Mouse (Mus musculus) regulatory T cell (primary cell): Measurements from ENCODE around the gene Agbl3.

Source experiments
- in situ Hi-C: fragments of 300-600 bp; cut with MboI, MseI; formaldehyde crosslinking; loops from one replicate; pipeline ENCODE4 v1.15.1; 2025; ENCODE audit warnings: high pct_unique_total_duplicates

The Agbl3 gene

DNA sequence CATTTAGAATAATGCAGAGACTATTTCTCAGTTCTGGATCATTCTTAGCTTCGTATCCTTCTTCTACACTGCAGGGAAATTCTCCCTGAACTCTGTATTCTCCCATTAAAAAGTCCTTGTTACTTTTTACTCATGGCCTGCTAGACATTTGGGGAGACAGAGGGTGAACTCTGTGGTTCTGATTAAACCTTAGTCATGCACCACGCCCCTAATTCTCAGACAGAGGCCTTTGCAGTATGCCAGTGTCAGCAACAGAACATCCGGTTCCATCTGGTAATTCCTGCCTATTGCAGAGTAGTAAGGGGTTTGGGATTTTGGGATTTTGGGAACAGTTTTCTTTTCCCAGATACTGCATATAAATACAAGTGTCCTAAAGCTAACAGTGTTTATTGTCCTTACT, 16.6 kb downstream of the Agbl3 start:
- in situ Hi-C loops: no loop called here

DNA sequence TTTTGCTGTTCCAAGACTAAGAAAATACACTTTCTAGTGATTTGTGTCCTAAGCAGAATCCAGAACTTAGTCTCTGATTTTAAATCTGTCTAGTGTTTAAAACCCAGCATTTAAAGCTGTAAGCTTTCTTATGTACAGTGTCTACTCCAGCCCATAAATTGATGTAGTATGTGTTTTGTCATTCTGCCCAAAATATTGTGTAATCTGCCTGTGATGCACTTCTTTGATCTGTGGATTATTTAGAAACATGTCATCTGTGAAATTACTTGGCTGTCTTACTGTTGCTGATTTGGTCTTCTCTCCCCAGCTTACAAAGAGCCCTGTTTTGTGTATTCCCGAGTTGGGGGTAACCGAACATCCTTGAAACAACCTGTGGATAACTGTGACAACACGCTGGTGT, 17.7 kb downstream of the Agbl3 start:
- in situ Hi-C loops: no loop called here

DNA sequence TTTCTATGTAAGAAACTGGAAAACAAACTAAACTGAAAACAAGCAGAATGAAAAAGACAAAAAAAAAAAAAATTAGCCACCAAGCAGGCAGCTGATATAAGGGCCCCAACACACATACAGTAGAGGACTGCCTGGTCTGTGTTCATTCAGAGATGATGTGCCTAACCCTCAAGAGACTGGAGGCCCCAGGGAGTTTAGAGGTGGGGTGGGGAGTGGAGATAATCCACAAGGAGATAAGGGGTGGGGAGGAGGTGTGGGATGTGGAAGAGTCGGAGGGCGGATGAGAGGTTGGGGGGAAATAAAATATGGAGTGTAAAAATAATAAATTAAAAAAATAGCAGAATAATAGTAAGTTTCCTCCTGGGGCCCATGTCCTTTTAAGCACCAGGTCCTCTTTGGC, 25.4 kb downstream of the Agbl3 start:
- in situ Hi-C loops: no loop called here

DNA sequence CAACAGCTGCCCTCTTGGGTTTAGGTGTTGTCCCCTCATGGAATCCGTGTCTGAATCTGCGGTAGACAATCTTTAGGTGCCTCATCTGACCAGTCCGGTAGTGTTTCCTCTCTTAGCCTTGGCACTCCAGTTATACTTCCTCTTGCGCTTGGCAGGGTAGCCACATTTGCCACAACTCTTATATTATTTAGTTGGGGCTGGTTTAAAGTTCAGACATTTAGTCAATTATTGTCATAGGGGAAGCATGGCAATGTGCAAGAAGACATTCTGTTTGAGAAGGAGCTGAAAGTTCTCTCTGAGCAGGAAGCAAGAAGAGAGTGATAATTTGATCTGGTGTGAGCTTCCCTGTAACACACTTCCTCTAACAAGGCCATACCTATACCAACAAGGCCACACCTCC, 30.4 kb downstream of the Agbl3 start:
- in situ Hi-C loops: no loop called here

DNA sequence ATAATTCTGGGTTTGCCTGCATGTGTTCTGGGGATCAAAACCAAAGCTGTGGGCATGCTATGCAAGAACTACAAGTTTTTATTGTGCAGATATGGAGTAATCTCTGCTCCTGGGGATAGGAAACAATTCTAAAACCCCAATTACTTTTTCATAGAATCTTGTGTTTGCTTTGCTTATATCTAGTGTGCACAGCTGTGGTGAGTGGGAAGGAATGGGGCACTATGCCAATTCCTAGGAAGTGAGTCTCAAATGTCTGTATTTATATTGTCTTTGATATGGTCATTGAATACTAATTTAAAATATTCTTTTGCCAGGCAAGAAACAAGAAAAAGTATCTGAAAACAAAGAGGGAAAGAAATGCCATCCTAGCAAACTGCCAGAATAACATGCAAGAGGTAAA, 44.2 kb downstream of the Agbl3 start:
- in situ Hi-C loops: no loop called here

DNA sequence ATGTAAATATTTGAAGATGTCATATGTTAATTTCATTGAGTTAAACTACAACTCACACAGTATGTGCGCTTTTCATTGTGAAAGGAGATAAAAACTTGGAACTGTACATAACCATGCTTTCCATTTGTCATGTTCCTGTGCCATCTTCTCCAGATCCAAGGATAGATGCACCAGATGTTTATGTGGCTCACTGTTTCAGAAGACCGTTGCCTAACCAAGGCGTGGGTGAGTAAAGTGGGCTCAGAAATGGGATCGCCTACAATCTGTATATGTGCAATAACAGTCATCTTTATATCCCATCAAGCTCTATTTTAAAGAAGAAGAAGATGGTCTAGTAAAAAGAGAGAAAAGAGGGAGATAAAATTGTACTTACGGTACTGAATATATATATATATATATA, 52.1 kb downstream of the Agbl3 start:
- in situ Hi-C loops: no loop called here

DNA sequence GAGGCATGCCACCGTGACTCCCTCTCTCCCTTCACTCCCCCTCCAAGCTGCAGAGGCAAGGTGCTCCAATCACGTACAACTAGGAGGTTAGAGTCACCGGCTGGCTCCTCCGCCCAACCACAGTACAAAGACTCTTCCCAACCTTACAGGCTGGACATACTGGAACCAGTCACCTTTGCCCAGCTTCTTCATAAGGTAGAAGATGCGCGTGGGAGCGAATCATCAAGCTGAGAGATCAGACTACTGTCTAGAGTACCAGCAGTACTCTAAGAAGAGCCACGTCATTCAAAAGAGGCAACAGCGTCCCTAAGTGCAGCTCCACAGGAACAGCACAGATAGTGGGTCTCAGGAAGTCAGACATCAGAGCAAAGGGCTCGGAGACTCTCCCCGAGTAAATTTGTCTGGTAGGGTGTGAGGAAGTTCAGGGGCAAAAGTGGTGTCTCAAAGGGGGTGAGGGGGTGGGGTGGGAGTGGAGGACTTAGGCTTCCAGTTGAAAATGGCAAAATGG, 81.4 kb downstream of the Agbl3 start:
- in situ Hi-C loops: no loop called here

DNA sequence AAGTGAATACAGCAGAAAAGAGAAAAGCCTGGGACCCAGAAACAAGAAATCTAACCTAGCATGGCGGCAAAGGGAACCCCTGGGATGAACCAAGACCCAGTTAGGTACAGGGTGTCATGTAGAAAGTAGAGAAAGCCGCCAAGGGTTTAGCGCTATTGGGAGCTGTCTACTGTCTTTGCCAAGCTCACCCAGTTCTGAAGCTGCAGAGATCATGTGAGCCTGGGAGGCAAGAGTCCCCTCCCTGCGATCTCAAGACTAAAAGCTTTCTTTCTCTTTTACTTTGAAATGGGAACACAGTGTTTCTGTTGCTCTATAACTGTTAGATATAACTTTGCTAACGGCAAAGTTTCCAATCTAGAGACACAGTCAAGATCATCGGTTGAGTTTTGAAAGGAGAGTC, 82.1 kb downstream of the Agbl3 start:
- in situ Hi-C loops: no loop called here

DNA sequence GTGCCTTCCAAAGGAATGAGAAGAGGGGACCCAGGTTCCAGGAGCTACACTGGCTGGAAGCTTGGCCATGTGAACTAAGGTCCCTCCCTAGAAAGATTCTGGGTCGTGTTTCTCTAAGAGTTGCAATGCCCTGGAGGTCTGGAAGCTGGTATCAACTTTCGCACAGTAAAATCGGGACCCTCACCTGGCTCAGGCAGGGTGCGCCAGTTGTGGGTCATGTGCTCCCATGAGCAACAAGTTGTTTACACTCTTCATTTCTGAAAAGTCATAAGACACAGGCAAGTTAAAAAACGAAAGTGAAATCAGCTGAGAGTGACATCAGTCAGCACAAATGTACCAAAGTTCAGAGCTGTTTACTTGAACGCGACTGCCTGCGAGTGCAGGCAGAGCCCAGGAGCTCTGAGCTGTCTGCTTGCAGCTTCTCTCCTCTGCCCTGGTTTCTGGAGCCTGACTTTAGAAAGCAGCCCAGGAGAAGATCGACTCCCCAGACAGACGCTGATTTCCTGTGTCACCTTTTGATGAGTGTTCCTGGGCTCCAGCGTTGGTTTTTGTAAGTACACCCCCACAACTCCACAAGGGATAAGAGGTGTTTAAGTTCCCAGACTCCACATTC, 82.7 kb downstream of the Agbl3 start, which contains the start of gene Tmem140:
Gene Tmem140 (plus strand): TSS at position 356 of the 613 bp plus-strand sequence.
- in situ Hi-C loops: no loop called here

DNA sequence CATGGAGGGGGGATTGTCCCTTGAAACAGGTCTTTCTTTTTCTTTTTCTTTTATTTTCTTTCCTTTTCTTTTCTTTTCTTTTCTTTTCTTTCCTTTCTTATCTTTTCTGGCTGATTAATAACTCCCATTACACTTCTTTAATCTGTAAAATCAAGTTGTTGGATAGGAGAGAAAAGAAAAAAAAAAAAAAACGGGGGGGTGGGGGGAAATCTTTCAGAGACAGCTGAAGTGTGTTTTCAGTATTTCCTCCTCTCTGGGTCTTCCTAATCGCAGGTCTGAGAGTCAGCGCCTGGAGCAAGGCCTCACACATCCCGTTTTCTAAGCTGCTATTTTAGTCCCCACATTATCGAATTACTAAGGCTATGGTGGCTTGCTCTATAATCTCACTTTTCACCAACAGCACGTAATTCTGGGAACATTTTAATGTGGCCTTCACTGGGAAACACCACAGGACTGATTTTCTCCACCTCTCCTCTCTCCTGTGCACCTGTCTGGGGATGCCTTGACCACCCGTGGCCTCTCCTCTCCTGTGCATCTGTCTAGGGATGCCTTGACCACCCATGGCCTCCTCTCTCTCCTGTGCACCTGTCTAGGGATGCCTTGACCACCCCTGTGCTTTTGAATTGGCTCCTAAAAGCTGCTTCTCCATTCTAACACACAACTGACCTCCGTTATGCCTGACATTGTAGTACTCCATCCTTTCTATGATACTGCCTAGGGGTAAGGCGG, 83.7 kb downstream of the Agbl3 start:
- in situ Hi-C loops: no loop called here

DNA sequence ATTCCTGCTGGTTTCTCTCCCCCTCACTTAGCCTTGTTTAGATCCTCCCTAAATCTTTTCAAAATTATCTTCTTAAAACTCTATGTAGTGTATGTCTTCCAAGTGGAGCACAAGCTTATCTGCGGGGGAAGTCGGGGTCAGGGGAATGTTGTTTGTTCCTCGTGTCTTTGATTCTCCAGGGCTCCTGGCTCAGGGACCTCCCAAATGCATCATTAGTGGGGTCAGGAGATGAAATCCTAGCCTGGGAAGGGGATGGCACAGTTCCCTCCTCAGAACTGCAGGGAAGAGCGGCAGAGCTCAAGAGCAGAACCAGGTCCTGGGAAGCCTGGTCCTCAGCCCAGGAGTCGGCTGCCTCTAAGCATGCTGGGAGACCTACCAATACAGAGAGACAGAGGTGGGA, 85.0 kb downstream of the Agbl3 start:
- in situ Hi-C loops: no loop called here

DNA sequence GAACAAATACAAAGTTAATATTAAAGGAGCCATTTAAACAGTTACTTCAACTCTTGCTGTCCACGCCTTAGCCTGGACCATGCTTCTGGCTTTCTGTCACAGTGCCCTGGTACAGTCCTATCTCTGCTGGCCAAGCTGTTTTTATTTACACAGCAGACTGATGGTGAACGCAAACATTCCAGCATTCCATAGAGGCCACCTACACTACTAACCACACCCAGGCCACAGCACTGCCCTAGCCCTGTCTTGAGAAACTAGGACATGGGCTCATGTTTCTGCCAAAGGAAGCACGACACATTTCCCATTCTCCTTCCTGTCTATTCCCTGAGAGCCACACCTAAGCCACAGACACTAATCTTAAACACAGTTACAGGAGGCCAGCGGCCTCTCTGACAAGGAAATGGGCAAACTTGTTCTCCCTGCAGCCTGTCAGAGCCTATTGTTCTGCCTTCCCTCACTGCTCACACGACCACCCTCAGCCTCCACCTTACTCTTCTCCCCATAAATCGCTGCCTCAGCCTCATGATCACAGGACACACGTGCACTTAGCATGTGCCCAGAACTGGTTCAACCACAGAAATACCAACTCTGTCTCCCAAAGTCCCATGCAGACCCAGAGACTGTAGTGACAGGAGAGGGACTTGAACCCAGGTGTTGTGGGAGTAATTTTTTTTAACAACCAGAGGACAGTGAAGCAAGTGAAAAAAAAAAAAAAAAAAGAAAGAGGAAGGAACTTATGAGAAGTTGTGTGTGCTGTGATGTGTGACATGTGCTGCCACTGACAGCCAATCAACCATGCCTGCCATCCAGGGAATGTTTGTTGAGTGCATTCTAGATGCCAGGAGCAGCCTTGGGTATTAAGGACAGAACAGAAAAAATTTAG, 85.7 kb downstream of the Agbl3 start:
- in situ Hi-C loops: no loop called here

DNA sequence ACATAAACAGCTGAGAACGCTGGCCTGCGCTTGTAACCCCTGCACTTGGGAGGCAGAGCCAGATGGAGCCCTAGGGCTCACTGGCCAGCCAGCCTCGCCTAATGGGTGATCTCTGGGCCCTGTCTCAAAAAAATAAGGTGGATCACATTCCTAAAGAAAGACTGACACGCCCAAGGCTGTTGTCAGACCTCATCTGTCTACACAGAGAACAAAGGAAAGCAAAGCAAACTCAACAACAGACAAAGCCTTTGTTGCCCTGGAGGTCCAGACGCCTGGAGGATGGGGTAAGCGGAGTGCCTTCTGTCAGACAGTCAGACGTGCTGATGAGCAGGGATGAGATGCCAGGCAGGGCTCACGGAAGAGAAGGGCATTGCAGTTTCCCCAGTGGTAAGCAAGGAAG, 86.6 kb downstream of the Agbl3 start:
- in situ Hi-C loops: no loop called here

DNA sequence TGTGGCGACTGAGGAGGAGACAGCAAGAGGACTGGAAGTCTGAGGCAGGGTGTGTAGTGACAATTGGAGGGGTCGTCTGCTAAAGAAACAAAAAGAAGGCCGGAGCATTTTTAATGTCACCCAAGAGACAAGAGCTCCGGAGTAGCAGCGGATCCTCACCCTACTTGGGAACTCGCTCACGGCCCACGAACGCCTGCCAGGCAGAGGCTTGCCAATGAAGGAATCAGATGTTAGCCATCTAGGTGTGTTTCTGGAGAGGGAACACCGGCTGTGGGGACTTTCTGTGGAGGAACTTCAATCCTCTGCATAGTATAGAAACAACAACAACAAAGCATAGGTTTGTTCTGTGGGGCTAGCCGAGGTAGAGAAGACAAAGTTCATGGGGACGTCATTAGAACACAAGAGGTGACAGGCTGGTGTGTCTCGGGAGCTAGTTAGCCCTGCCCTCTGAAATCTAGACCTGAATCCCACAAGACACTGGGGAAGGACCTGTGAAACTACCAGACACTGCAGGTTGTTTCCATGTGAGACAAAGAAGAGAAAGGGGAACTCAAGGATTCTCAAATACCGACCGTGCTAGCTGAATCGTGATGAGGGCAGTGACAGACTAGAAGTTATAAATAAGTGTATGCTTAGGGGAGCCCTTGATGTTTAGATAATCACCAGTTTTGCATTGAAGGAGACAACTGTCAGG, 87.2 kb downstream of the Agbl3 start:
- in situ Hi-C loops: no loop called here

DNA sequence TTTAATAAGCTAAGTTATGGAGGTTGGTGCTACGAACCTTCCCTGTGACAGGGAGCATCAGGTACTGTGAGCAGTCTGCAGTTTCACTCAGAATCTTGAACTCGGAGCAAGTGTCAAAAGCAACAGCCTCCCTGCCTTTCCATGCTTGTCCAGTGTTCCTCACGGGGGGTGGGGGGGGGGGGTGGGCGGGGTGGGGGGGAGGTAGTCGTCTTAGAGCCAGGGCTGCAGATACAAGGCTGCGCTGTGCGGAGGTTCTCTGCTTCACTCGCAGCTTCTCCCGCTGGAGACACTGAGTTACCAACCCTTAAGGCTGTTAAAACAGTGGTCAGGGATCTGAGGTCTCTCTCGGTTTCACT, 87.7 kb downstream of the Agbl3 start:
- in situ Hi-C loops: no loop called here

DNA sequence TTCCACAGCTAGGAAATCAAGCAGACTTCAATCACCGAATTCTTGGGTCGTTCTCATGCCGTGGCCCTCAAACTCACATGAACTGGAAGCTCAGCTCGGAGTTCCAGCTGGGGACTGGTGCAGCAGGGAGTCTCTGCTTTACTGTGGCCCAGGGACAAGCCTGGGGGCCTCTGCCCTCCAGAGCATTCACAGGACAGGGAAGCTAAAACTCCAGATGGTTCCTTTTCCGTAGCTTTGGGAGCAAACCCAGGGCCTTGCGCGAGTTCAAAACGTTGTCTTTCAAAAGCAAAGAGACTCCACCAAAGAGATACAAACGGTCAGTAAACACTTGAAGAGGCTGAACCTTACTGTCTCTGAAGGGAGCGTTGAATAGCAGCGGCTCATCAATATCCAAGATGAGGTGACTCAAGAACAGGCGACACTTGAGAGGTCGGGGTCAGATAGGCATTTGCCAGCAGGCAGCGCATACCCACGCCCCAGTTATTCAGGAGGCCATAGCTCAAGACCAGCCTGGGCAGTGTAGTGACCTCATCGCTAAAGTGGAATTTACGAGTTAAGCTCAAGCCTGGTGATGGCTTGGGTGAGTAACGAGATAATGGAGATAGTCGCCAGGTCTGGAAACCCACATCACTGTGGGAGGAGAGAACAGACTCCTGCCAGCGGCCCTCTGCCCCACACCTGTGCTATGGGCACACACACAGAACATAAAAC, 88.4 kb downstream of the Agbl3 start:
- in situ Hi-C loops: no loop called here

DNA sequence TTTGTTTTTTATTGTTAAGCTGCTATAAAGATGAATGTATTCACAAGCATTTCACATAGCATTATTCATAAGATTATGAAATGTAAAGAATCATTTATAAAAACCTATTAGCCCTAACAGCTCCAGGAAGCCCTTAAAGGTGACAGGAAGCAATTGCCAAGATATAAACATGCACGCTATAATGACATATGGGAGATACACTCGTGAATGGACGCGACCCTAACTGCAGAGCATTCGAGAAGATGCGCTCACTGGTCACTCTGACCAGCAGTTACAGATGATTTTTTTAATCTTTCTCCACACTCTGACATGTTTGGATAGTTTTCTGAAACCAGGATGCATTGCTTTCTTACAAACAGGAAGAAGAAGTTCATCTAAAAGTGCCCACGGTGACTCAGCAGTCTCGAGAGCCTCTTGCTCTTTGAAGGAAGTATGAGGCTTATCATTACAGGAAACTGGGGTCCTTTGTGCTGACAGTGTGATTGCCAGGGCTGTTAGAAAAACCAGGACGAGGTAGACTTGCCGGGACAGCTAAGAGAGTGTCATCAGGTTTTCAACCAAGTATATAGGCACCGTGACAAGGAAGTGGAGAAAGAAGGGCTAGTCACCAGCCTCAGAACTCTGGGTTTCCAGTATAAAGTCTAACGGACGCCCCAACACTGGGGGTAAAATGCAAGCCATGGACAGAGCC, 89.1 kb downstream of the Agbl3 start:
- in situ Hi-C loops: no loop called here

DNA sequence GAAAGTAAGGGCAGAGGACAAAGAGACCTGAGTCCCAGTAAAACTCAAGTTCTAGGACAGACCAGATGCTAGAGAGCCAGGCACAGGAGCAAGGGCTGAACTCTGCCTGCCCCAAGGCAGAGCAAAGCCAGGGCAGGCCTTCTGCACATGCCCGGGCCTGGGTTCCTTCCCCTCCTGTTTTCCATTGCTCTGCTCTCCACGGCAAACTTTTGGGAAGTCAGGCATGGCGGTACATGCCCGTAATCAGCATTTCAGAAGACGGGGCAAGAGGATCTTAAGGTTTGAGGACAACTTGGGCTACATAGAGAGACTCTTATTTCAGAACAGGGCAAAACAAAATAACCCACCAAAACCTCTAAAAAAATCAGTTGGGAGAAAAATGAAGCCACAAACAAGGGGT, 89.9 kb downstream of the Agbl3 start:
- in situ Hi-C loops: no loop called here

DNA sequence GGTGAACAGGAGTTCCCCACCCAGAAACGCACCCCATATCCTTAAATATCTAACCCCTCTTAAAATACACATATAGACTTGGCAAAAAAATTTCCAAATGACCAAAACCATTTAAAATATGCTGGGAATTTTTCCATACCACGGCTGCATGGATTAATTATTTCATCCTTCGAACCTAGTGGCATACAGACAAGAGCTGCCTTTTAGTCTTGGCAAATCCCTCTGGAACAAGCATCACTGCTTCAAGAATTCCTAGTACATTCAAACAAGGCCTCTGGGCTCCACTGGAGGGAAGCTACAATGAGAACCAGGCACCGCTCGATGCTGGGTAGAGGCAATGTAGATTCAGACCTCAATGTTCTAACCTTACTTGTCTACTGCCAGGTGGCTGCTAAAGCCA, 90.5 kb downstream of the Agbl3 start:
- in situ Hi-C loops: no loop called here

DNA sequence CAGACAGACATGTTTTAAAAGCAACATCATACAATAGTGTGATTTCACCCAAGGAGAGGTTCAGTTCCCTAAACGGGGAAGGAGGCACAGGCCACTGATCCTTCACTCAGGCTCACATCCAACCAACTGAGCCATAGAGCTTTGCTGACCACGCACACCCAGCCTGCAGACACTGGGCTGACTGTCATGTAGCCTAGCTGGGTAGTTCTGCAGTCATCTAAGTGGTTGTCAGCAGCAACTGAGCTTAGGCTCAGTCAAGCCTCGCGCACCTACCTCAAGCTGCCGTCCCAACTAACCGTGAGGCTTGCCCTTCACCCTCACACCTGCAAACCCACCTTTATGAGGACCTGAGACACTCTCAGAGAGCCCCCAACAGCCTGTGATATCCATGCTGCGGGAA, 91.7 kb downstream of the Agbl3 start:
- in situ Hi-C loops: no loop called here

DNA sequence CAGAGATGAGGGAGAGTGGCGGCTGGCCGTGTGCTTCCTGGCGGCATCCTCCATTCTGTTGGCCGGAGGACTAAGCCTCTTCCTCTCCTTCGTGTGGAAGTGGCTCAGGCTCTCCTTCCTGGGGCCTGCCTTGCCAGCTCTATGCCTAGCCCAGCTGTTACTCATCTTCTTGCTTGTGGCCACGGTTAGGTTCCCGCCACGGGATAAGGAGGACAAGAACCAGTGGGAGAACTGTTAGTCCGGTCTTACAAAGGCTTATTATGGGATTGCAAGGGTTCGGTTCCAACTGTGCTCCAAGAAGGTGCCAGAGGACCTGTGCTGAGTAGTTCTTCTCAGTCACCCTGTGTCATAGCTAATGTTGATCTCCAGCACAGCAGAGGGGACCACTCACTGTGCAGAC, 92.6 kb downstream of the Agbl3 start:
- in situ Hi-C loops: no loop called here
